Mouse (Mus musculus) CH12.LX (cell line): ENCODE measurements around the gene Atox1.

Source experiments
- BHLHE40 ChIP-seq: IDR thresholded peaks from 2 replicates; pipeline ENCODE4 v1.6.1; 2011; ENCODE audit warnings: mild to moderate bottlenecking, low read depth, low read length, improper control_type of control experiment
- CTCF ChIP-seq, 2 experiments: IDR thresholded peaks in 1 of 2; conservative IDR thresholded peaks in 1 of 2; 2 replicates each; pipeline ENCODE4 v1.5.1; 2011 to 2012; ENCODE audit warnings: low read depth in 2 of 2, low read length in 2 of 2, improper control_type of control experiment in 1 of 2, inconsistent platforms in 1 of 2, mild to moderate bottlenecking in 1 of 2, moderate library complexity in 1 of 2
- MAX ChIP-seq: IDR thresholded peaks from 2 replicates; pipeline ENCODE4 v1.6.1; 2011; ENCODE audit warnings: low read length, improper control_type of control experiment
- MAZ ChIP-seq: IDR thresholded peaks from 2 replicates; pipeline ENCODE4 v1.6.1; 2012; ENCODE audit warnings: low read depth, mild to moderate bottlenecking, inconsistent platforms, low read length, improper control_type of control experiment, moderate library complexity
- PAX5 ChIP-seq: IDR thresholded peaks from 2 replicates; pipeline ENCODE4 v1.6.1; 2012; ENCODE audit warnings: low read length, inconsistent platforms, mixed read lengths
- POLR2A ChIP-seq: IDR thresholded peaks from 2 replicates; pipeline ENCODE4 v1.6.1; 2011; ENCODE audit warnings: low read depth, mild to moderate bottlenecking, improper control_type of control experiment, low read length
- RAD21 ChIP-seq: IDR thresholded peaks from 2 replicates; pipeline ENCODE4 v1.6.1; 2011; ENCODE audit warnings: low read depth, mild to moderate bottlenecking, low read length, improper control_type of control experiment, moderate library complexity
- SIN3A ChIP-seq: IDR thresholded peaks from 2 replicates; pipeline ENCODE4 v1.6.1; 2012; ENCODE audit warnings: low read length, improper control_type of control experiment, inconsistent platforms
- SMC3 ChIP-seq: IDR thresholded peaks from 2 replicates; pipeline ENCODE4 v1.6.1; 2011; ENCODE audit warnings: low read depth, low read length, improper control_type of control experiment
- TBP ChIP-seq: conservative IDR thresholded peaks from 2 replicates; pipeline ENCODE4 v1.6.1; 2011; ENCODE audit warnings: low read depth, low read length, improper control_type of control experiment
- USF1 ChIP-seq: IDR thresholded peaks from 2 replicates; pipeline ENCODE4 v1.6.1; 2014; ENCODE audit warnings: low read depth, mild to moderate bottlenecking, inconsistent platforms, low read length, improper control_type of control experiment

- TF ChIP-seq MAZ = no peak
- no peak for TF ChIP-seq SIN3A
- no peak for TF ChIP-seq USF1
- no peak for TF ChIP-seq CTCF (conservative IDR thresholded peaks at IDR 0.05 in 1 of 2, IDR thresholded peaks at IDR 0.05 in 1 of 2; ENCODE audit: low read depth in 2 of 2, low read length in 2 of 2)
- no peak for TF ChIP-seq POLR2A
- TF ChIP-seq PAX5 = no peak
- TF ChIP-seq TBP = no peak
- TF ChIP-seq SMC3 = no peak
- no peak for TF ChIP-seq RAD21
- no peak for TF ChIP-seq MAX
- no peak for TF ChIP-seq BHLHE40
Observed at GRCm38 (mm10) chr11:55432981-55433380, 28.1 kb downstream of the Atox1 start.
